Mouse (Mus musculus): ENCODE measurements around the gene Alpk1. TPM values are rescaled to one million over a fixed set of nuclear protein-coding genes. Genes with fewer than 3 reads are reported as not detected.
A peak's percentile ranks its signal among the peaks of the same experiment; 100 is the strongest.
"Not testable (repeated sequence)": the region's sequence is repeated elsewhere in the genome, so short reads cannot be mapped to it uniquely, and the experiment has no call there.

Alpk1 gene
- total RNA-seq, 2 experiments from 2014 or later: 1.4 to 1.6 TPM

- Histone ChIP-seq H3K27ac (no peak overlapping the region), H3K4me3 (no peak overlapping the region)
- intact Hi-C loops (cut with DNase I): no loop called here
- no peak for DNase-seq
- no peak for TF ChIP-seq CTCF (IDR thresholded peaks at IDR 0.05)
Observed at GRCm38 (mm10) chr3:127787032-127787431, 6.7 kb upstream of the Alpk1 start.

- intact Hi-C loops (cut with DNase I); H3K27ac ChIP-seq; DNase-seq; H3K4me3 ChIP-seq: not testable (repeated sequence)
Observed at GRCm38 (mm10) chr3:127783680-127784079, 3.4 kb upstream of the Alpk1 start.

GRCm38 (mm10) chr3:127782921-127783320 is 2.6 kb upstream of the Alpk1 start:
- DNase-seq: no peak
- intact Hi-C loops (cut with DNase I): no loop called here
- no peak overlapping the region for H3K4me3 ChIP-seq
- no peak overlapping the region for H3K27ac ChIP-seq
- TF ChIP-seq CTCF (IDR thresholded peaks at IDR 0.05): no peak

GRCm38 (mm10) chr3:127780921-127781320 is 594 bp upstream of the Alpk1 start:
- no peak overlapping the region for H3K27ac ChIP-seq
- intact Hi-C loops (cut with DNase I): no loop called here
- no peak for TF ChIP-seq CTCF (IDR thresholded peaks at IDR 0.05)
- no peak for DNase-seq
- H3K4me3 ChIP-seq: no peak overlapping the region; the same call in 1 of the 2 replicates

- Histone ChIP-seq H3K4me3 (no peak overlapping the region), H3K27ac (no peak overlapping the region)
- DNase-seq: no peak
- no peak for TF ChIP-seq CTCF (IDR thresholded peaks at IDR 0.05)
- intact Hi-C loops (cut with DNase I): loop anchor here (10.0 kb wide), 1 partner anchor 176 kb away; no protein-coding TSS in a partner anchor
Observed at GRCm38 (mm10) chr3:127769146-127769545, 11.2 kb downstream of the Alpk1 start.

- Histone ChIP-seq H3K27ac (no peak overlapping the region), H3K4me3 (no peak overlapping the region)
- DNase-seq: no peak
- no peak for TF ChIP-seq CTCF (IDR thresholded peaks at IDR 0.05)
- intact Hi-C loops (cut with DNase I): loop anchor here (10.0 kb wide), 1 partner anchor 179 kb away; no protein-coding TSS in a partner anchor
Observed at GRCm38 (mm10) chr3:127765971-127766370, 14.4 kb downstream of the Alpk1 start.

- no peak for TF ChIP-seq CTCF (IDR thresholded peaks at IDR 0.05)
- intact Hi-C loops (cut with DNase I): loop anchor here (5.0 to 10.0 kb wide), 2 partner anchors 180 to 192 kb away; no protein-coding TSS in a partner anchor
Observed at GRCm38 (mm10) chr3:127764541-127764940, 15.8 kb downstream of the Alpk1 start.

GRCm38 (mm10) chr3:127763076-127763612 is 17.2 kb downstream of the Alpk1 start:
- DNase-seq: peak; percentile 85
- Histone ChIP-seq H3K27ac (no peak overlapping the region), H3K4me3 (peak overlapping the region; percentile 45)
- TF ChIP-seq CTCF (IDR thresholded peaks at IDR 0.05): peak; percentile 84
- intact Hi-C loops (cut with DNase I): loop anchor here (5.0 to 10.0 kb wide), 2 partner anchors 182 to 191 kb away; no protein-coding TSS in a partner anchor

More at GRCm38 (mm10) chr3:127764541-127764940, 15.8 kb downstream of the Alpk1 start:
- Histone ChIP-seq H3K4me3 (no peak overlapping the region), H3K27ac (no peak overlapping the region)
- DNase-seq: no peak

- TF ChIP-seq CTCF (IDR thresholded peaks at IDR 0.05): no peak
- DNase-seq: no peak
- intact Hi-C loops (cut with DNase I): loop anchor here (5.0 to 10.0 kb wide), 2 partner anchors 182 to 190 kb away; no protein-coding TSS in a partner anchor
- Histone ChIP-seq H3K4me3 (no peak overlapping the region), H3K27ac (no peak overlapping the region)
Observed at GRCm38 (mm10) chr3:127762403-127762802, 17.9 kb downstream of the Alpk1 start.

GRCm38 (mm10) chr3:127759212-127759611 is 21.1 kb downstream of the Alpk1 start:
- Histone ChIP-seq H3K27ac (no peak overlapping the region), H3K4me3 (no peak overlapping the region)
- TF ChIP-seq CTCF (IDR thresholded peaks at IDR 0.05): peak; percentile 53
- intact Hi-C loops (cut with DNase I): loop anchor here (2.0 kb wide), 1 partner anchor 134 kb away; no protein-coding TSS in a partner anchor
- DNase-seq: no peak

- Histone ChIP-seq H3K4me3 (no peak overlapping the region), H3K27ac (no peak overlapping the region)
- no peak for DNase-seq
- intact Hi-C loops (cut with DNase I): loop anchor here (2.0 kb wide), 1 partner anchor 134 kb away; no protein-coding TSS in a partner anchor
- TF ChIP-seq CTCF (IDR thresholded peaks at IDR 0.05): no peak
Observed at GRCm38 (mm10) chr3:127758806-127759205, 21.5 kb downstream of the Alpk1 start.

- Histone ChIP-seq H3K4me3 (no peak overlapping the region), H3K27ac (no peak overlapping the region)
- TF ChIP-seq CTCF (IDR thresholded peaks at IDR 0.05): no peak
- intact Hi-C loops (cut with DNase I): loop anchor here (2.0 kb wide), 1 partner anchor 133 kb away; no protein-coding TSS in a partner anchor
- DNase-seq: no peak
Observed at GRCm38 (mm10) chr3:127757886-127758301, 22.4 kb downstream of the Alpk1 start.

GRCm38 (mm10) chr3:127756458-127756857 is 23.9 kb downstream of the Alpk1 start:
- intact Hi-C loops (cut with DNase I): no loop called here
- DNase-seq: no peak
- Histone ChIP-seq H3K27ac (no peak overlapping the region), H3K4me3 (no peak overlapping the region)
- TF ChIP-seq CTCF (IDR thresholded peaks at IDR 0.05): no peak
